Mouse (Mus musculus) neural tube, embryonic 13.5 days (tissue): ENCODE data around the gene Emc4. TPM values are rescaled to one million over a fixed set of nuclear protein-coding genes. Genes with fewer than 3 reads are reported as not detected.

ENCODE experiments used
- ATAC-seq: fragments of 200-750 bp; cut with Nextera tagmentation; 2 replicates; pipeline ENCODE4 v1.8.0; 2017; ENCODE audit warnings: low read depth, mild to moderate bottlenecking, moderate TSS enrichment, moderate library complexity
- H3K27ac ChIP-seq: fragments of 300-500 bp; sonication (generic); replicated peaks from 2 replicates; pipeline ENCODE4 v1.5.1; 2015; ENCODE audit warnings: moderate library complexity, mild to moderate bottlenecking, inconsistent platforms
- H3K27me3 ChIP-seq: fragments of 300-500 bp; sonication (generic); 2 replicates; pipeline ENCODE4 v1.6.1; 2015; ENCODE audit warnings: mild to moderate bottlenecking, inconsistent platforms
- H3K36me3 ChIP-seq: fragments of 300-500 bp; sonication (generic); 2 replicates; pipeline ENCODE4 v1.6.1; 2015; ENCODE audit warnings: mild to moderate bottlenecking, inconsistent platforms
- H3K4me1 ChIP-seq: fragments of 300-500 bp; sonication (generic); replicated peaks from 2 replicates; pipeline ENCODE4 v1.6.1; 2015; ENCODE audit warnings: inconsistent platforms
- H3K4me2 ChIP-seq: fragments of 300-500 bp; sonication (generic); 2 replicates; pipeline ENCODE4 v1.6.1; 2015; ENCODE audit warnings: inconsistent platforms, mild to moderate bottlenecking, moderate library complexity
- H3K4me3 ChIP-seq: fragments of 300-500 bp; sonication (generic); 2 replicates; pipeline ENCODE4 v1.5.1; 2015; ENCODE audit warnings: mild to moderate bottlenecking, inconsistent platforms
- H3K9ac ChIP-seq: fragments of 300-500 bp; sonication (generic); 2 replicates; pipeline ENCODE4 v1.6.1; 2015; ENCODE audit warnings: moderate library complexity, mild to moderate bottlenecking, inconsistent platforms
- H3K9me3 ChIP-seq: fragments of 300-500 bp; sonication (generic); 2 replicates; pipeline ENCODE4 v1.6.1; 2016; ENCODE audit warnings: inconsistent platforms
- WGBS: fragments of 180-500 bp; shearing (Covaris S2); methylation state at CpG from one replicate; pipeline ENCODE4 v1.1.7; 2015; 5-methylcytosine and 5-hydroxymethylcytosine counted together
- polyA plus RNA-seq: library from polyadenylated mRNA; unstranded; fragments of >200 nt; fragmentation: Nextera tagmentation; extraction: Ambion mirVana; gene quantifications from 2 replicates; pipeline ENCODE4 v1.2.1, GENCODE M21; 2015

Emc4 gene
- polyA plus RNA-seq, 1 experiment from 2014 or later: 174 TPM

GRCm38 (mm10) chr2:112373141-112373540, 5.3 kb upstream of the Emc4 start:
- Histone ChIP-seq H3K4me2 (no peak overlapping the region), H3K9ac (no peak overlapping the region), H3K36me3 (no peaks in the 10 kb centered on the region), H3K4me1 (no peaks in the 10 kb centered on the region), H3K27ac (no peak overlapping the region), H3K27me3 (peaks cover 15% of the 10 kb centered on the region), H3K4me3 (no peak overlapping the region), H3K9me3 (no peaks in the 10 kb centered on the region)
- 62% methylated on average over 4 of the region's 4 CpGs for WGBS
- no peak for ATAC-seq

GRCm38 (mm10) chr2:112369941-112370340, 2.1 kb upstream of the Emc4 start:
- H3K9ac ChIP-seq: no peak overlapping the region
- 66% methylated on average over 5 of the region's 5 CpGs for WGBS
- H3K4me3 ChIP-seq: no peak overlapping the region
- H3K27me3 ChIP-seq: peaks cover 9% of the 10 kb centered on the region
- no peak overlapping the region for H3K27ac ChIP-seq
- peaks cover 14% of the 10 kb centered on the region for H3K4me1 ChIP-seq
- H3K36me3 ChIP-seq: no peaks in the 10 kb centered on the region; the same call in 1 of the 2 replicates
- H3K4me2 ChIP-seq: no peak overlapping the region
- H3K9me3 ChIP-seq: no peaks in the 10 kb centered on the region
- no peak for ATAC-seq

- H3K4me1 ChIP-seq: peaks cover 14% of the 10 kb centered on the region
- peaks cover 24% of the 10 kb centered on the region for H3K36me3 ChIP-seq
- H3K27me3 ChIP-seq: no peaks in the 10 kb centered on the region
- peak; percentile 54 for ATAC-seq
- peak overlapping the region; percentile 86 for H3K4me3 ChIP-seq
- no peaks in the 10 kb centered on the region for H3K9me3 ChIP-seq
- peak overlapping the region; percentile 85 for H3K9ac ChIP-seq
- 21% methylated on average over 15 of the region's 15 CpGs for WGBS
- H3K27ac ChIP-seq: peak overlapping the region; percentile 90; the same call in 1 of the 2 replicates
- peak overlapping the region; percentile 89 for H3K4me2 ChIP-seq
Measured at GRCm38 (mm10) chr2:112367222-112367621, 605 bp downstream of the Emc4 start.

GRCm38 (mm10) chr2:112360781-112361169, 7.1 kb downstream of the Emc4 start:
- no peak for ATAC-seq
- Histone ChIP-seq H3K4me3 (no peak overlapping the region), H3K27me3 (no peaks in the 10 kb centered on the region), H3K9ac (no peak overlapping the region), H3K4me2 (no peak overlapping the region), H3K4me1 (no peaks in the 10 kb centered on the region), H3K9me3 (no peaks in the 10 kb centered on the region), H3K27ac (no peak overlapping the region), H3K36me3 (peaks cover 87% of the 10 kb centered on the region)
- WGBS: 85% methylated on average over 2 of the region's 2 CpGs

GRCm38 (mm10) chr2:112360012-112360780, 7.6 kb downstream of the Emc4 start:
- no peak overlapping the region for H3K9ac ChIP-seq
- WGBS: 94% methylated on average over 12 of the region's 12 CpGs
- ATAC-seq: no peak
- H3K4me1 ChIP-seq: no peaks in the 10 kb centered on the region
- no peak overlapping the region for H3K4me3 ChIP-seq
- no peaks in the 10 kb centered on the region for H3K27me3 ChIP-seq
- no peak overlapping the region for H3K27ac ChIP-seq
- H3K36me3 ChIP-seq: peaks cover 91% of the 10 kb centered on the region
- no peak overlapping the region for H3K4me2 ChIP-seq
- no peaks in the 10 kb centered on the region for H3K9me3 ChIP-seq

GRCm38 (mm10) chr2:112359611-112360010, 8.2 kb downstream of the Emc4 start:
- WGBS: 92% methylated on average over 2 of the region's 2 CpGs
- H3K9ac ChIP-seq: no peak overlapping the region
- H3K27ac ChIP-seq: no peak overlapping the region
- H3K9me3 ChIP-seq: no peaks in the 10 kb centered on the region
- H3K27me3 ChIP-seq: no peaks in the 10 kb centered on the region
- no peak overlapping the region for H3K4me3 ChIP-seq
- H3K36me3 ChIP-seq: peaks cover 93% of the 10 kb centered on the region
- no peak for ATAC-seq
- no peak overlapping the region for H3K4me2 ChIP-seq
- H3K4me1 ChIP-seq: no peaks in the 10 kb centered on the region

GRCm38 (mm10) chr2:112353685-112354455, 14.0 kb downstream of the Emc4 start:
- H3K9ac ChIP-seq: no peak overlapping the region
- H3K27me3 ChIP-seq: no peaks in the 10 kb centered on the region
- ATAC-seq: no peak

GRCm38 (mm10) chr2:112348246-112348645, 19.6 kb downstream of the Emc4 start:
- Histone ChIP-seq H3K9ac (no peak overlapping the region), H3K27ac (no peak overlapping the region), H3K4me3 (no peak overlapping the region), H3K36me3 (peaks cover 70% of the 10 kb centered on the region), H3K4me1 (no peaks in the 10 kb centered on the region), H3K9me3 (no peaks in the 10 kb centered on the region), H3K27me3 (no peaks in the 10 kb centered on the region), H3K4me2 (no peak overlapping the region)
- ATAC-seq: no peak
- 86% methylated on average over 3 of the region's 3 CpGs for WGBS

More at GRCm38 (mm10) chr2:112353685-112354455, 14.0 kb downstream of the Emc4 start:
- Histone ChIP-seq H3K4me1 (no peaks in the 10 kb centered on the region), H3K4me2 (no peak overlapping the region), H3K36me3 (peaks cover 87% of the 10 kb centered on the region), H3K27ac (no peak overlapping the region), H3K4me3 (no peak overlapping the region), H3K9me3 (no peaks in the 10 kb centered on the region)
- 90% methylated on average over 7 of the region's 7 CpGs for WGBS

- Histone ChIP-seq H3K4me2 (no peak overlapping the region), H3K36me3 (peaks cover 61% of the 10 kb centered on the region), H3K27ac (no peak overlapping the region), H3K27me3 (no peaks in the 10 kb centered on the region), H3K4me1 (no peaks in the 10 kb centered on the region), H3K4me3 (no peak overlapping the region), H3K9ac (no peak overlapping the region), H3K9me3 (no peaks in the 10 kb centered on the region)
- WGBS: 71% methylated on average over 3 of the region's 3 CpGs
- ATAC-seq: no peak
Measured at GRCm38 (mm10) chr2:112341117-112341516, 26.7 kb downstream of the Emc4 start.

- ATAC-seq: no peak
- no peak overlapping the region for H3K4me3 ChIP-seq
- H3K27me3 ChIP-seq: no peaks in the 10 kb centered on the region
- H3K9me3 ChIP-seq: no peaks in the 10 kb centered on the region
- H3K36me3 ChIP-seq: peaks cover 64% of the 10 kb centered on the region
- 91% methylated on average over 2 of the region's 2 CpGs for WGBS
- H3K4me2 ChIP-seq: no peak overlapping the region
- H3K9ac ChIP-seq: no peak overlapping the region
- H3K4me1 ChIP-seq: no peaks in the 10 kb centered on the region
- no peak overlapping the region for H3K27ac ChIP-seq
Measured at GRCm38 (mm10) chr2:112339736-112340135, 28.1 kb downstream of the Emc4 start.

- Histone ChIP-seq H3K9me3 (no peaks in the 10 kb centered on the region), H3K27me3 (no peaks in the 10 kb centered on the region), H3K36me3 (peaks cover 65% of the 10 kb centered on the region), H3K4me3 (no peak overlapping the region), H3K4me2 (no peak overlapping the region), H3K9ac (no peak overlapping the region), H3K4me1 (no peaks in the 10 kb centered on the region), H3K27ac (no peak overlapping the region)
- no peak for ATAC-seq
- 93% methylated on average over 6 of the region's 6 CpGs for WGBS
Measured at GRCm38 (mm10) chr2:112337211-112337610, 30.6 kb downstream of the Emc4 start.

GRCm38 (mm10) chr2:112332051-112332898, 35.6 kb downstream of the Emc4 start:
- H3K4me2 ChIP-seq: no peak overlapping the region
- no peaks in the 10 kb centered on the region for H3K4me1 ChIP-seq
- H3K4me3 ChIP-seq: no peak overlapping the region
- WGBS: 73% methylated on average over 4 of the region's 4 CpGs
- H3K36me3 ChIP-seq: peaks cover 30% of the 10 kb centered on the region
- no peak overlapping the region for H3K27ac ChIP-seq
- H3K27me3 ChIP-seq: no peaks in the 10 kb centered on the region
- no peak for ATAC-seq
- H3K9ac ChIP-seq: no peak overlapping the region
- no peaks in the 10 kb centered on the region for H3K9me3 ChIP-seq
